Mouse (Mus musculus): ENCODE data around the gene Arpc1a. TPM values are rescaled to one million over a fixed set of nuclear protein-coding genes. Genes with fewer than 3 reads are reported as not detected.
A peak's percentile ranks its signal among the peaks of the same experiment; 100 is the strongest.
"Not testable (repeated sequence)": the region's sequence is repeated elsewhere in the genome, so short reads cannot be mapped to it uniquely, and the experiment has no call there.

The Arpc1a gene
- polyA plus RNA-seq, 1 experiment from 2014 or later: 52.3 TPM

DNA sequence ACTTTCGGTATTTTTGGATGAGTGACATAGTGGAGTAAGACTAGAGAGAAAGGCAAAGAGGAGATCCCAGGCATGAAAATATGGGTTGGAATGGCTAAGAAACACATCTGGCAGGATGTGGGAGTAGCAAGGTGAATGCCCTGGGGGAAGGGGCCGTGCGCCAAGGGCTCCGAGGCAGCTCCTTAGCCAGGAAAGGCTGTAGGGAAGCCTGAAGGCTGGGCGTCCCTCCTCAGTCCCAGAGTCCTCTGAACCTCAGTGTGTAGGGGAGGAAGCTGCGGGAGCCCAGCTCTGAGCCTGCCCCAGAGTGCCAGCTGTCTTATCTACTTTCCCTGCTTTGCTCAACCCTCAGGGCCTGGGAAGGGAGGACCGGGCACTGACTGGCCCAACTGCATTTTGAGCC is 37.3 kb downstream of the Arpc1a start:
- no peak for ATAC-seq (ENCODE audit: low read depth)
- Histone ChIP-seq H3K4me2 (ENCODE audit: low read depth, low read length) (no peak overlapping the region), H3K9me3 (replicated peaks; ENCODE audit: control insufficient read depth, low read length) (0 out of 2 replicates have a peak, but pooled peaks cover 2% of the 10 kb centered on the region), H3K36me3 (ENCODE audit: control insufficient read depth, insufficient read depth) (peaks cover 13% of the 10 kb centered on the region), H3K4me1 (ENCODE audit: control insufficient read depth, low read depth, low read length) (no peaks in the 10 kb centered on the region; the same call in 1 of the 2 replicates), H3K9ac (ENCODE audit: low read depth, low read length) (no peak overlapping the region), H3K27ac (ENCODE audit: low read length) (no peak overlapping the region), H3K27me3 (ENCODE audit: control insufficient read depth, insufficient read depth, low read depth, low read length) (no peaks in the 10 kb centered on the region), H3K4me3 (ENCODE audit: low read depth, low read length) (no peak overlapping the region)
- 55% methylated on average over 7 of the region's 7 CpGs for WGBS (ENCODE audit: insufficient replicate concordance)

DNA sequence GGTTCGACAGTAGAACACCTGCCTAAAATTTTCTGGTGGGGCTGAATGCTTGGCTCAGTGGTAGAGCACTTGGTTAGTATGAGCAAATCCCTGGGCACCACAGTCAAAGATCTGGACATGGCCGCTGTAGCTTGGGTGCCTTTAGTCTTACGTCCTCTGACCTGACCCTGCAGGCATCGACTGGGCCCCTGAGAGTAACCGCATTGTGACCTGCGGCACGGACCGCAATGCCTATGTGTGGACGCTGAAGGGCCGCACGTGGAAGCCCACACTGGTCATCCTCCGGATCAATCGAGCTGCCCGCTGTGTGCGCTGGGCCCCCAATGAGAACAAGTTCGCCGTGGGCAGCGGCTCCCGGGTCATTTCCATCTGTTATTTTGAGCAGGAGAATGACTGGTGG is 39.8 kb downstream of the Arpc1a start:
- no peaks in the 10 kb centered on the region for H3K4me1 ChIP-seq (ENCODE audit: control insufficient read depth, low read depth, low read length)
- peaks cover 25% of the 10 kb centered on the region for H3K36me3 ChIP-seq (ENCODE audit: control insufficient read depth, insufficient read depth)
- H3K27ac ChIP-seq (ENCODE audit: low read length): no peak overlapping the region
- H3K27me3 ChIP-seq (ENCODE audit: control insufficient read depth, insufficient read depth, low read depth, low read length): no peaks in the 10 kb centered on the region
- no peak overlapping the region for H3K9ac ChIP-seq (ENCODE audit: low read depth, low read length)
- 0 out of 2 replicates have a peak, but pooled peaks cover 2% of the 10 kb centered on the region for H3K9me3 ChIP-seq (replicated peaks; ENCODE audit: control insufficient read depth, low read length)
- 88% methylated on average over 19 of the region's 19 CpGs for WGBS (ENCODE audit: insufficient replicate concordance)
- no peak overlapping the region for H3K4me2 ChIP-seq (ENCODE audit: low read depth, low read length)
- no peak overlapping the region for H3K4me3 ChIP-seq (ENCODE audit: low read depth, low read length)
- ATAC-seq (ENCODE audit: low read depth): no peak

DNA sequence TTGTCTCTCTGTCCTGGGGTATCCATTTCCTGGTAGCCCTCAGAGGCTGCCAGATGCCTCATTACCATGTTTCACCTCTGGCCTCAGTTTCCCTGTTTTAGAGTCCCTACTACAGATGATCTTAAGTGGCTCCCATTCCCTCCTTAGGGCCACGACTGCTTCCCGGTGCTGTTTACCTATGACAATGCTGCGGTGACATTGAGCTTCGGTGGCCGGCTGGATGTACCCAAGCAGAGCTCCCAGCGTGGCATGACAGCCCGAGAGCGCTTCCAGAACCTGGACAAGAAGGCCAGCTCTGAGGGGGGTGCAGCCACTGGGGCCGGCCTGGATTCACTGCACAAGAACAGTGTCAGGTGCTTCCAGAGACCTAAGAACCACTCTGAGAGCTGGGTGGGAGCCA is 43.0 kb downstream of the Arpc1a start:
- Histone ChIP-seq H3K27ac (ENCODE audit: low read length) (no peak overlapping the region), H3K4me3 (ENCODE audit: low read depth, low read length) (no peak overlapping the region), H3K9me3 (replicated peaks; ENCODE audit: control insufficient read depth, low read length) (no peaks in the 10 kb centered on the region), H3K27me3 (ENCODE audit: control insufficient read depth, insufficient read depth, low read depth, low read length) (no peaks in the 10 kb centered on the region), H3K4me2 (ENCODE audit: low read depth, low read length) (no peak overlapping the region), H3K36me3 (ENCODE audit: control insufficient read depth, insufficient read depth) (peaks cover 46% of the 10 kb centered on the region), H3K4me1 (ENCODE audit: control insufficient read depth, low read depth, low read length) (peaks cover 2% of the 10 kb centered on the region), H3K9ac (ENCODE audit: low read depth, low read length) (no peak overlapping the region)
- ATAC-seq (ENCODE audit: low read depth): no peak
- 81% methylated on average over 9 of the region's 9 CpGs for WGBS (ENCODE audit: insufficient replicate concordance)

DNA sequence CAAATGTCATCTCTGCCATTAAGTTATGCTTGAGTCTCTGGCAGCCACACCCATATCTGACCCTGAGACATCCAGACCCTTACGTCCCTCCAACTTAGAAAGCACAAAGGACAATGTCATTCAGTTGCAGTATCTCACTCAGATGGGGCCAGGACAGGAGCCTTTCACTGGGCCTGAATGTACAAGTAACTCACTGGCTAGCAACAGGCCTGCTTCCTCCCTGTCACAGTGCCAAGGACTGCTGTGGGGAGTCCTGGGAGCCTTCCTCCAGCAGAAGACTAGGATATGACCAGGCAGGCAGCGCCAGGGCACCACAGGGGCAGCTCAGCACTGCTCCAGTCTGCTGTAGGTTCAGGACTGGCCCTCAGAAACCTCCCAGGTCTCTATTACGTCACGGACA is 45.5 kb downstream of the Arpc1a start:
- H3K27ac ChIP-seq (ENCODE audit: low read length): no peak overlapping the region
- H3K4me2 ChIP-seq (ENCODE audit: low read depth, low read length): no peak overlapping the region
- no peak overlapping the region for H3K9ac ChIP-seq (ENCODE audit: low read depth, low read length)
- no peak overlapping the region for H3K4me3 ChIP-seq (ENCODE audit: low read depth, low read length)
- peaks cover 68% of the 10 kb centered on the region for H3K36me3 ChIP-seq (ENCODE audit: control insufficient read depth, insufficient read depth)
- no peak for ATAC-seq (ENCODE audit: low read depth)
- WGBS (ENCODE audit: insufficient replicate concordance): 87% methylated on average over 4 of the region's 4 CpGs
- H3K27me3 ChIP-seq (ENCODE audit: control insufficient read depth, insufficient read depth, low read depth, low read length): no peaks in the 10 kb centered on the region
- no peaks in the 10 kb centered on the region for H3K9me3 ChIP-seq (replicated peaks; ENCODE audit: control insufficient read depth, low read length)
- peaks cover 2% of the 10 kb centered on the region for H3K4me1 ChIP-seq (ENCODE audit: control insufficient read depth, low read depth, low read length)

DNA sequence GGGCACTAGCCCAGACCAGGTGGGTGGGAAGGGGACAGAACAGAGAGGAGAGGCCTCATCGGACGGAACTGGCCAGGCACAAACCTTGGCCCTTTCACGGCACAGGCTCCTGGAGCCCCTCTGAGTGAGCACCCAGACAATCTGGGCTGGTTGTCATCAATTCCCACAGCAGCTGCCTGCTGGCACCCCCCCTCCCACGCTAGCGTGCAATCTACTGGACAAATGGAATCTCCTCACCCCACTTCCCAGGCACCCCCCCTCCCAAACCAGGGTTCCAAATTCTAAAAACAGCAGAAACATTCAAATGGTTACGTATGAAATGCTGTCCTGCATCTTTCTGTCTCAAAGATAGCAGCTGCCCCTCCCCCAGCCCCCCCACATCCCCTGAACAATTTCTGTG is 46.1 kb downstream of the Arpc1a start:
- not testable (repeated sequence) for H3K27ac ChIP-seq (ENCODE audit: low read length); ATAC-seq (ENCODE audit: low read depth); H3K4me2 ChIP-seq (ENCODE audit: low read depth, low read length); H3K9me3 ChIP-seq (replicated peaks; ENCODE audit: control insufficient read depth, low read length); H3K4me1 ChIP-seq (ENCODE audit: control insufficient read depth, low read depth, low read length); H3K4me3 ChIP-seq (ENCODE audit: low read depth, low read length); H3K27me3 ChIP-seq (ENCODE audit: control insufficient read depth, insufficient read depth, low read depth, low read length); H3K9ac ChIP-seq (ENCODE audit: low read depth, low read length)
- peaks cover 68% of the 10 kb centered on the region for H3K36me3 ChIP-seq (ENCODE audit: control insufficient read depth, insufficient read depth)
- 65% methylated on average over 4 of the region's 6 CpGs for WGBS (ENCODE audit: insufficient replicate concordance)

DNA sequence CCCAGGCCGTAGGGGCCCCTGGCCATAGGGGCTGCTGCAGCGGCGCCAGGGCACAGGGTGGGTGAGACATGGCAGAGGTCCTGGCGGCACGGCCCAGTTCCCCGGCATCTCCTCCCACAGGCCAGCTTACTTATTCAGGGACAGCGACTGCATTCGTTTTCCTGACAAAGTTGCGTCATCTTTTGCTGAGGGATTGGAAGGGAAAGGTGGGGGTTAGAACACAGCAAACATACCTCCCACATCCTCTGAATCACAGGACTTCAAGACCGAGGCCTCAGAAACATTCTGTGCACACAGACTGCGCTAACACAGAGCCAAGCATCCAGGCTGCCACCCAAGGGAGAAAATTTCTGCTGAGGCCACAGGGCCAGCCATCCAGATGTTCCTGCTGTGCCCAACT is 46.6 kb downstream of the Arpc1a start:
- ATAC-seq (ENCODE audit: low read depth): peak; percentile 64

DNA sequence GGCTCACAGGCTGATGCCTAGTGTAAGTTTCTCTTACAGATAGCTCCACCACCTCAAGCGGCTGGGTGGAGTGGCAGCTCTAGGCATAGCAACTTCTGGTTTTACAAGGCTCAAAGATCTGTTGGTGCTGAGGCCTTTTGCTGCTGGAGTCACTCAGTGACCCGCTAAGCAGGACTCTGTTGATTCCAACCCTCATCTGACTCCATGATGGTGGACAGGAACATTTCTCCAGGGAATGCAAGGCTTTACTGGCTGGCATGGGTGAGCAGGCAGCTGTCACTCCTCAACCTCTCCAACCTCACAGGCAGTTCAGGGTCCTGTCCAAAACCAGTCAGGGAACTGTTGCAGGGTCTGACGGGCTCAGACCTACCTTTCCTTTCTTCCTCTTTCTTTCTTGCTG is 47.4 kb downstream of the Arpc1a start:
- H3K9me3 ChIP-seq (replicated peaks; ENCODE audit: control insufficient read depth, low read length): no peaks in the 10 kb centered on the region
- H3K9ac ChIP-seq (ENCODE audit: low read depth, low read length): no peak overlapping the region
- no peaks in the 10 kb centered on the region for H3K27me3 ChIP-seq (ENCODE audit: control insufficient read depth, insufficient read depth, low read depth, low read length)
- H3K36me3 ChIP-seq (ENCODE audit: control insufficient read depth, insufficient read depth): peaks cover 69% of the 10 kb centered on the region
- ATAC-seq (ENCODE audit: low read depth): no peak
- 58% methylated on average over 3 of the region's 3 CpGs for WGBS (ENCODE audit: insufficient replicate concordance)
- H3K27ac ChIP-seq (ENCODE audit: low read length): no peak overlapping the region
- no peak overlapping the region for H3K4me2 ChIP-seq (ENCODE audit: low read depth, low read length)
- peaks cover 2% of the 10 kb centered on the region for H3K4me1 ChIP-seq (ENCODE audit: control insufficient read depth, low read depth, low read length)
- H3K4me3 ChIP-seq (ENCODE audit: low read depth, low read length): no peak overlapping the region

More for the DNA sequence above, 46.6 kb downstream of the Arpc1a start:
- H3K9ac ChIP-seq (ENCODE audit: low read depth, low read length): no peak overlapping the region
- H3K4me2 ChIP-seq (ENCODE audit: low read depth, low read length): no peak overlapping the region
- no peak overlapping the region for H3K4me3 ChIP-seq (ENCODE audit: low read depth, low read length)
- H3K27ac ChIP-seq (ENCODE audit: low read length): 0 out of 2 replicates have a peak overlapping the region, but pooled peaks have one; percentile 15
- 66% methylated on average over 11 of the region's 11 CpGs for WGBS (ENCODE audit: insufficient replicate concordance)
- H3K36me3 ChIP-seq (ENCODE audit: control insufficient read depth, insufficient read depth): peaks cover 69% of the 10 kb centered on the region
- no peaks in the 10 kb centered on the region for H3K9me3 ChIP-seq (replicated peaks; ENCODE audit: control insufficient read depth, low read length)
- no peaks in the 10 kb centered on the region for H3K27me3 ChIP-seq (ENCODE audit: control insufficient read depth, insufficient read depth, low read depth, low read length)
- H3K4me1 ChIP-seq (ENCODE audit: control insufficient read depth, low read depth, low read length): peaks cover 2% of the 10 kb centered on the region

DNA sequence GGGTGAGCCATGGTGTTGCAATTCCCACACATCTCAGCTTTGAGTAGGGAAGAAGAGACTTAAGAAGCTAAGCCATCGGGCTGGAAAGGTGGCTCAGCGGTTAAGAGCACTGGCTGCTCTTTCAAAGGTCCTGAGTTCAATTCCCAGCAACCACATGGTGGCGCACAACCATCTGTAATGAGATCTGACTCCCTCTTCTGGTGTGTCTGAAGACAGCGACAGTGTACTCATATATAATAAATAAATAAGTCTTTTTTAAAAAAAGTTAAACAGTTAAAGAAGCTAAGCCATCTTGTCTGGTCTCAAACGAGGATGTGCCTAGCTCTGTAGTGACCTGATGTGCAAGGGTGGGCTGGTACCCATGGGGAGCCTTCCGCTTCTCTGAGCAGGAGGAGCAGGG is 49.6 kb downstream of the Arpc1a start:
- H3K4me1 ChIP-seq (ENCODE audit: control insufficient read depth, low read depth, low read length): peaks cover 11% of the 10 kb centered on the region
- H3K27me3 ChIP-seq (ENCODE audit: control insufficient read depth, insufficient read depth, low read depth, low read length); ATAC-seq (ENCODE audit: low read depth); H3K4me2 ChIP-seq (ENCODE audit: low read depth, low read length); H3K9me3 ChIP-seq (replicated peaks; ENCODE audit: control insufficient read depth, low read length); H3K9ac ChIP-seq (ENCODE audit: low read depth, low read length); H3K4me3 ChIP-seq (ENCODE audit: low read depth, low read length); H3K27ac ChIP-seq (ENCODE audit: low read length): not testable (repeated sequence)
- WGBS (ENCODE audit: insufficient replicate concordance): 74% methylated on average over 6 of the region's 6 CpGs
- peaks cover 68% of the 10 kb centered on the region for H3K36me3 ChIP-seq (ENCODE audit: control insufficient read depth, insufficient read depth)

DNA sequence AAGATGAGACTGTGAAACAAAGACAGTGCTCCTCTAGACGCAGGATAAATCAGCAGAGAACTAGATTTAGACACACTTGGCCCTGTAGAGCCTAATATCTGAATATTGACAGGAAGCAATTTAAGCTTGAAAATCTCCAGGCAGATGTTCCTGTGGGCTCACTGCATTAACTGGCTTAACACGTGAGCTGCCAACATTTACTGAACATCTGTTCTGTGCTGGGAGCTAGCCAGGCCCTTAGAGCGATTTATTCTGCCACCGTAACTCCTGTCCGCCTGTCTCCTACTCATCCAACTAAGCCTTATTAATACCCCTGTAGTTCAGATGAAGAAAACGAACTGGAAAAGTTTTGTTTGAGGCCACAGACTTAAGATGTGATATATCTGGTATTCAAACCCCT is 55.2 kb downstream of the Arpc1a start:
- Histone ChIP-seq H3K27me3 (ENCODE audit: control insufficient read depth, insufficient read depth, low read depth, low read length) (no peaks in the 10 kb centered on the region), H3K9ac (ENCODE audit: low read depth, low read length) (peak overlapping the region; percentile 90), H3K4me3 (ENCODE audit: low read depth, low read length) (peak overlapping the region; percentile 93), H3K36me3 (ENCODE audit: control insufficient read depth, insufficient read depth) (peaks cover 40% of the 10 kb centered on the region), H3K9me3 (replicated peaks; ENCODE audit: control insufficient read depth, low read length) (no peaks in the 10 kb centered on the region), H3K27ac (ENCODE audit: low read length) (0 out of 2 replicates have a peak overlapping the region, but pooled peaks have one; percentile 67), H3K4me2 (ENCODE audit: low read depth, low read length) (peak overlapping the region; percentile 83), H3K4me1 (ENCODE audit: control insufficient read depth, low read depth, low read length) (peaks cover 22% of the 10 kb centered on the region)
- WGBS (ENCODE audit: insufficient replicate concordance): 13% methylated on average over 6 of the region's 6 CpGs
- no peak for ATAC-seq (ENCODE audit: low read depth)
